Mouse (Mus musculus): ENCODE data around the gene Rasgef1a. TPM values are rescaled to one million over a fixed set of nuclear protein-coding genes. Genes with fewer than 3 reads are reported as not detected.

The Rasgef1a gene
- total and polyA plus RNA-seq, 2 experiments from 2014 or later, result 6.5 to 14.3 TPM

DNA sequence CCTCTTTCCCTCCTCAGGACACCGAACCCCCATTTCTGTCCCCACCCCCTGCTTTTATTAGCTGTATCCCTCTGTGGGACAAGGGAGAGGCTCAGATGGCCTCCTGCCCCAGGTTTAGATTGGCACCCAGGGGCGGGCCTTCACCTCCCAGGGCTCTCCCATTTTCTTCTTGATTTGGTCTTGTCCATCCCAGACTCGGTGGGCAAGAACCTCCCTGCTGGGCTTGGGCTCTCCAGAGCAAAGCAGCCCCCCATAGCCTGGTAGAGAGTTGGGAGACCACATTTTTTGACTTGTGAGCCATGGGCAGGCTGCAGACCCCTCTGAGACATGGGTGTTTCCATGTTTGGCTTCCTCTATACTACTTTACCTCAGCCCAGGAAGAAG is 1.1 kb downstream of the Rasgef1a start:
- Histone ChIP-seq H3K4me3 (ENCODE audit: low read length) (peak overlapping the region; percentile 57), H3K9ac (replicated peaks; ENCODE audit: low read length) (no peak overlapping the region), H3K4me2 (ENCODE audit: low read depth, low read length) (peak overlapping the region; percentile 80), H3K36me3 (ENCODE audit: insufficient read depth, low read length) (no peaks in the 10 kb centered on the region), H3K4me1 (ENCODE audit: insufficient read depth, low read length) (peaks cover 21% of the 10 kb centered on the region), H3K9me3 (ENCODE audit: low read length) (no peaks in the 10 kb centered on the region), H3K27me3 (ENCODE audit: insufficient read depth, low read length) (no peaks in the 10 kb centered on the region), H3K27ac (peak overlapping the region; percentile 80; the same call in 1 of the 2 replicates)
- no peak for ATAC-seq
- no peak for DNase-seq (ENCODE audit: low spot score)
- WGBS, result 68% methylated on average over 2 of the region's 3 CpGs
- TF ChIP-seq CTCF (IDR thresholded peaks at IDR 0.05; ENCODE audit: low read depth), result no peak

DNA sequence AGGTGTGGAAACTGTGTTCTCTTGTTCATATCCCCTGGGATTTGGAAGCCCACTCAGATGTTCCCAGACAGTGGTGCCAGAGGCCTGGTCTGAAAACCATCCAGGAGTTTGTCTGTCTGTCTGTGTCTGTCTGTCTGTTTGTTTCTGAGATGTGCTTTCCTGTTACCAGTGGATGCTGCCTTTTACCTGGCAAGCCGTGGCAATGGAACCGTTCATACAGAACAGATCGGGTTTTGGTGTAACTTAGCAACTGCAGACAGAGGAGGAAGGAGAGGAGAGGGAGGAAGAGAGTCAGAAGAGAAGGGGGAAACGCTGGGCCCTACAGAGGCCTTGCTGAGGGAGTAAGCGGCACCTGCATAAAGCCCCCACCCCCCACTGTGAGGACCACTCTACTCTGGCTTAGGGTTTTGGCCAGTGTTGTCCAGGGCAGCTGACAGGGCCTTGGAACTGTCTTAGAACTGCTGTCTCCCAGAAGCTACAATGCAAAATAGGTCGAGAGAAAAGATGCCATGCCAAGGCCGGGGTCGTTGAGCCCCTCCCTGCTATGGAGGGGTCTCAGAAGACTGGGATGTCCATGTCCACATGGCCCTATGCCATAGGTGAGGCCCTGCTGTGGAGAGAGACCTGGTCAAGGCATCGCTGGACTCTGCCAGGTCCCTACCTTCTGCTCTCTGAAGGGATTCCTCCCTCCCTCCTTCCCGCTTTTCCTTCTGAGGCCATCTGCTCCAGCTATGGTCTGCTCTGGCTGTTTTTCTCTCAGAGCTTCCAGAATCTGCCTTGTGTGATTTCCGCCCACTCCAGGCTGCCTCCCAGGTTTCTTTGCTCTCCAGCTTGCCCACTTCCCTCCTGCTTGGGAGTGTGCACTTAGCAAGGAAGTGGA is 2.0 kb downstream of the Rasgef1a start:
- WGBS, result 60% methylated on average over 11 of the region's 11 CpGs
- H3K36me3 ChIP-seq (ENCODE audit: insufficient read depth, low read length), result no peaks in the 10 kb centered on the region
- no peak overlapping the region for H3K9ac ChIP-seq (replicated peaks; ENCODE audit: low read length)
- TF ChIP-seq CTCF (IDR thresholded peaks at IDR 0.05; ENCODE audit: low read depth), result no peak
- H3K4me1 ChIP-seq (ENCODE audit: insufficient read depth, low read length), result peaks cover 21% of the 10 kb centered on the region
- H3K9me3 ChIP-seq (ENCODE audit: low read length), result no peaks in the 10 kb centered on the region
- no peak overlapping the region for H3K4me3 ChIP-seq (ENCODE audit: low read length)
- ATAC-seq (no peak), DNase-seq (ENCODE audit: low spot score) (peak; percentile 44)
- peak overlapping the region; percentile 54; the same call in 1 of the 2 replicates for H3K27ac ChIP-seq
- H3K4me2 ChIP-seq (ENCODE audit: low read depth, low read length), result peak overlapping the region; percentile 80
- no peaks in the 10 kb centered on the region for H3K27me3 ChIP-seq (ENCODE audit: insufficient read depth, low read length)

DNA sequence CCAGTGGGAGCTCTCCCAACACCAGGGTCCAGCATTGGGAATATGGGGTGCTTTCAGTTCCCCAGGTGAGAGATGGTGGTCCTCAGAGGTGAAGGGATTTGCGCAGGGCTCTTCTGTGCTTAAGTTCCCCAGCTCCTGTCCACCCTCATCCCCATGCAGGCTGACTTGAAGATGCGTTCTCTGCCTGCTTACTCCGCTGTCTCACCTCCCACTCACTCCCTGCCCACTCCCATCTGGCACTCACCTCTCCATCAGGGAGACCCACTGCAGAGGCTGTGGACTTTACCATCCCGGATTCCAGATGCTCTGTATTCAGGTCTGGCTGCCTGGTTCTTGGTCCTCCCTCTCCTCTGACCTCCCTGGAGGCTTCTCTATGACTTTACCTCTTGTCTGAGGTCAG is 3.6 kb downstream of the Rasgef1a start:
- H3K4me2 ChIP-seq (ENCODE audit: low read depth, low read length), result no peak overlapping the region
- ATAC-seq (no peak), DNase-seq (ENCODE audit: low spot score) (no peak)
- no peak overlapping the region for H3K4me3 ChIP-seq (ENCODE audit: low read length)
- no peak for TF ChIP-seq CTCF (IDR thresholded peaks at IDR 0.05; ENCODE audit: low read depth)
- H3K27ac ChIP-seq, result 0 out of 2 replicates have a peak overlapping the region, but pooled peaks have one; percentile 41
- no peak overlapping the region for H3K9ac ChIP-seq (replicated peaks; ENCODE audit: low read length)
- 74% methylated on average over 4 of the region's 4 CpGs for WGBS
- no peaks in the 10 kb centered on the region for H3K9me3 ChIP-seq (ENCODE audit: low read length)
- H3K36me3 ChIP-seq (ENCODE audit: insufficient read depth, low read length), result no peaks in the 10 kb centered on the region
- H3K27me3 ChIP-seq (ENCODE audit: insufficient read depth, low read length), result no peaks in the 10 kb centered on the region
- peaks cover 27% of the 10 kb centered on the region for H3K4me1 ChIP-seq (ENCODE audit: insufficient read depth, low read length)

DNA sequence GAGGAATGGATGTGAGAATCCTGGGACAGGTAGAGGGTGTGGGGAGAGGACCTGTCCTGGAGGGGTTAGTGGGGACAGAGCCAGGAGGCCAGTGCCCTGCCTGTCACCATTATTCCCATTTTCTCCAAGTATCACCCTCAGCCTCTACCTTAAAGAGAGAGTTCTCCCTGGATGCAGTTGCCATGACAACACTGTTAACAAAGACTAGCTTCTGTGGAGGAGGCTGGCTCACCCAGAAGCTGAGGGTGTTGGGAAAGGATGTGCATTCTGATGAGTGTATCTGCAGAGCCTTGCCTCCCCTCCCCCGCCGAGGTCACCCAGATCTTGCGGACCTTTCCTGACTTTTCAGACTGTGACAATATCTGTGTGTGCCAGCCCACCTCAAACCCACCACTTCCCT is 4.7 kb downstream of the Rasgef1a start:
- no peak overlapping the region for H3K4me2 ChIP-seq (ENCODE audit: low read depth, low read length)
- DNase-seq (ENCODE audit: low spot score) (peak; percentile 80), ATAC-seq (peak; percentile 46; the same call in 1 of the 2 replicates)
- peak overlapping the region; percentile 41; the same call in 1 of the 2 replicates for H3K27ac ChIP-seq
- no peaks in the 10 kb centered on the region for H3K27me3 ChIP-seq (ENCODE audit: insufficient read depth, low read length)
- no peaks in the 10 kb centered on the region for H3K9me3 ChIP-seq (ENCODE audit: low read length)
- no peaks in the 10 kb centered on the region for H3K36me3 ChIP-seq (ENCODE audit: insufficient read depth, low read length)
- H3K4me1 ChIP-seq (ENCODE audit: insufficient read depth, low read length), result peaks cover 22% of the 10 kb centered on the region; the same call in 1 of the 2 replicates
- H3K9ac ChIP-seq (replicated peaks; ENCODE audit: low read length), result no peak overlapping the region
- no peak for TF ChIP-seq CTCF (IDR thresholded peaks at IDR 0.05; ENCODE audit: low read depth)
- no peak overlapping the region for H3K4me3 ChIP-seq (ENCODE audit: low read length)
- 39% methylated on average over 3 of the region's 3 CpGs for WGBS

DNA sequence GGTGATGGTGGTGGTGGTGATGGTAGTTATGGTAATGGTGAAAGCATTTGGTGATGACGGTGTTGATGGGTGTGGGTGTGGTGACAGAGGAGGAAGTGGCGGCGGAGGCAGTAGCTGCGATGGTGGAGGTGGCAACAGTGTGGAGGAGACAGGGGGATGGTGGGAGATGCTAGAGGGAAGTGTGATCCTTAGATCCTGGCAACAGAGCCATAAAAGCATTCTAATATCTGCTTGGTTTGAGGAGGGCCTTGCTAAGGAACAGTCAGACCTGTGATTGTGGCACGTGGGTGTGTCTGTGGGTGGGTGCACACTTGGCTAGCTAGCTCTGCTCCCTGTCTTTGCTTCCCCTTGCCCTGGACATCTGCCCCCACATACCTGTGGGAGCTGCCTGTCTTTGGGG is 7.4 kb downstream of the Rasgef1a start:
- 69% methylated on average over 5 of the region's 5 CpGs for WGBS
- DNase-seq (ENCODE audit: low spot score), result no peak
- H3K27me3 ChIP-seq (ENCODE audit: insufficient read depth, low read length), result no peaks in the 10 kb centered on the region

DNA sequence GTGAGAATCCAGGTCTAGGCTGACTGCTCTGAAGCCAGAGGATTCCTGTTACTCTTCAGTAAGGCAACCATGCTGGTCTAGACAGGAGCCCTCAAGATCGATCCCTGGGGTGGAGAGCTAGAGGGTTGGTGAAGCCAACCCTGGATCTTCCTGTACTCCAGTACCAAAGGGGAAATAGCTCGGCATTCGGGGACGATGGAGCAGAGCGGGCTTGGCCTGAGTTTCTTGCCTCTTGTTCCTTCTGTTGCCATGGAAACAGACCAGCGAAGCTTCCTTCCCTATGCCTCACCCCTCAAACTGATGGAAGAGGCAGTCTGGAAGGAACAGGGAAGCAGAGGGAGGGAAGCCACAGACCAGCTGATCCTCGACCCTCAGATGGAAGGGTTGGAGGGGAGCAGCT is 8.3 kb downstream of the Rasgef1a start:
- no peak for TF ChIP-seq CTCF (IDR thresholded peaks at IDR 0.05; ENCODE audit: low read depth)
- no peaks in the 10 kb centered on the region for H3K9me3 ChIP-seq (ENCODE audit: low read length)
- no peaks in the 10 kb centered on the region for H3K27me3 ChIP-seq (ENCODE audit: insufficient read depth, low read length)
- H3K9ac ChIP-seq (replicated peaks; ENCODE audit: low read length), result no peak overlapping the region
- H3K4me1 ChIP-seq (ENCODE audit: insufficient read depth, low read length), result peaks cover 22% of the 10 kb centered on the region; the same call in 1 of the 2 replicates
- no peak overlapping the region for H3K4me3 ChIP-seq (ENCODE audit: low read length)
- DNase-seq (ENCODE audit: low spot score) (peak; percentile 81), ATAC-seq (peak; percentile 43; the same call in 1 of the 2 replicates)
- peak overlapping the region; percentile 29 for H3K4me2 ChIP-seq (ENCODE audit: low read depth, low read length)
- WGBS, result 11% methylated on average over 7 of the region's 7 CpGs
- no peaks in the 10 kb centered on the region for H3K36me3 ChIP-seq (ENCODE audit: insufficient read depth, low read length)
- H3K27ac ChIP-seq, result peak overlapping the region; percentile 65; the same call in 1 of the 2 replicates

More for the DNA sequence above, 7.4 kb downstream of the Rasgef1a start:
- Histone ChIP-seq H3K4me3 (ENCODE audit: low read length) (no peak overlapping the region), H3K4me2 (ENCODE audit: low read depth, low read length) (no peak overlapping the region), H3K9me3 (ENCODE audit: low read length) (no peaks in the 10 kb centered on the region), H3K4me1 (ENCODE audit: insufficient read depth, low read length) (peaks cover 22% of the 10 kb centered on the region; the same call in 1 of the 2 replicates), H3K9ac (replicated peaks; ENCODE audit: low read length) (no peak overlapping the region), H3K27ac (no peak overlapping the region), H3K36me3 (ENCODE audit: insufficient read depth, low read length) (no peaks in the 10 kb centered on the region)
- TF ChIP-seq CTCF (IDR thresholded peaks at IDR 0.05; ENCODE audit: low read depth), result no peak
- no peak for ATAC-seq

Data from hindbrain, postnatal 0 days (tissue).